Mouse (Mus musculus) macrophage (primary cell): ENCODE data around the gene Sell. TPM values are rescaled to one million over a fixed set of nuclear protein-coding genes. Genes with fewer than 3 reads are reported as not detected.
"Not testable (repeated sequence)": the region's sequence is repeated elsewhere in the genome, so short reads cannot be mapped to it uniquely, and the experiment has no call there.

Source experiments
- H3K27ac ChIP-seq: fragments of 350-480 bp; formaldehyde crosslinking; 2 replicates; pipeline ENCODE4 v1.9.0; 2021
- H3K36me3 ChIP-seq: fragments of 350-480 bp; formaldehyde crosslinking; 2 replicates; pipeline ENCODE4 v1.9.0; 2021; ENCODE audit errors: inconsistent target
- H3K4me3 ChIP-seq: fragments of 350-480 bp; formaldehyde crosslinking; 2 replicates; pipeline ENCODE4 v1.9.0; 2021; ENCODE audit errors: inconsistent target
- H3K79me2 ChIP-seq: fragments of 350-480 bp; formaldehyde crosslinking; 2 replicates; pipeline ENCODE4 v1.9.0; 2021; ENCODE audit errors: inconsistent target
- WGBS: methylation state at CpG from one replicate; pipeline ENCODE4 v1.1.7; 2026; ENCODE audit warnings: inconsistent platforms; ENCODE audit not compliant: missing documents; 5-methylcytosine and 5-hydroxymethylcytosine counted together
- polyA plus RNA-seq: library from polyadenylated mRNA; stranded (reverse); fragments of 250-400 nt; gene quantifications from 3 replicates; pipeline ENCODE4 v1.2.4, GENCODE M21; 2018; ENCODE audit warnings: inconsistent platforms
- total RNA-seq, 78 experiments: library from RNA; depleted of rRNA; stranded (reverse); fragments of 250-400 nt; gene quantifications; 1 replicate in 9 of 78; 2 replicates in 24 of 78; 3 replicates in 43 of 78; 4 replicates in 2 of 78; pipeline ENCODE4 v1.2.4; 2018; ENCODE audit warnings: inconsistent platforms in 56 of 78

Sell gene
- 10 to 100 TPM in 1 of 26 experiments, 1 to 10 TPM in 13, under 1 TPM in 7, not detected in 5; 0.12 to 11.1 (median 2.0) TPM for total RNA-seq (2018; cell fraction: chromatin; rRNA removed)
- total RNA-seq (2018; cell fraction: cytosol; rRNA removed) = 10 to 100 TPM in 13 of 26 experiments, 1 to 10 TPM in 9, under 1 TPM in 4; 0.84 to 52.5 (median 8.5) TPM
- 10 to 100 TPM in 13 of 26 experiments, 1 to 10 TPM in 7, under 1 TPM in 6; 0.49 to 62.7 (median 10.6) TPM for total RNA-seq (2018; cell fraction: nucleus; rRNA removed)
- 0.93 to 3.3 TPM (median 2.5 TPM) in 3 replicates for polyA plus RNA-seq

GRCm38 (mm10) chr1:164061925-164062324, at the start of gene Sell:
Sell (plus strand) TSS chr1:164061982.
- H3K4me3 ChIP-seq = no peak within 1 kb of the TSS
- WGBS = 22% methylated on average over 4 of the region's 4 CpGs
- H3K27ac ChIP-seq = no peak within 1 kb of the TSS
- H3K79me2 ChIP-seq = peaks cover 6% of the 10 kb centered on the region; the same call in 1 of the 2 replicates
- no peaks in the 10 kb centered on the region for H3K36me3 ChIP-seq

GRCm38 (mm10) chr1:164014616-164015015, 47.2 kb upstream of the Sell start:
- WGBS = 18% methylated on average over 1 of the region's 1 CpGs
- Histone ChIP-seq H3K36me3 (no peaks in the 10 kb centered on the region), H3K27ac (no peak overlapping the region), H3K4me3 (no peak overlapping the region), H3K79me2 (no peaks in the 10 kb centered on the region)

GRCm38 (mm10) chr1:164018221-164018896, 43.4 kb upstream of the Sell start:
- Histone ChIP-seq H3K36me3 (no peaks in the 10 kb centered on the region), H3K79me2 (no peaks in the 10 kb centered on the region), H3K27ac (no peak overlapping the region), H3K4me3 (no peak overlapping the region)
- WGBS = 91% methylated on average over 15 of the region's 16 CpGs

- WGBS = 92% methylated on average over 6 of the region's 6 CpGs
- Histone ChIP-seq H3K27ac (no peak overlapping the region), H3K79me2 (no peaks in the 10 kb centered on the region), H3K36me3 (no peaks in the 10 kb centered on the region), H3K4me3 (no peak overlapping the region)
These were observed 42.0 kb upstream of the Sell start for GRCm38 (mm10) chr1:164019789-164020188.

GRCm38 (mm10) chr1:164020746-164021145, 41.0 kb upstream of the Sell start:
- WGBS = 98% methylated on average over 3 of the region's 3 CpGs
- not testable (repeated sequence) for H3K36me3 ChIP-seq, H3K4me3 ChIP-seq, H3K79me2 ChIP-seq, H3K27ac ChIP-seq

- H3K79me2 ChIP-seq, H3K36me3 ChIP-seq, H3K27ac ChIP-seq, H3K4me3 ChIP-seq: not testable (repeated sequence)
- 79% methylated on average over 5 of the region's 5 CpGs for WGBS
These were observed 39.7 kb upstream of the Sell start for GRCm38 (mm10) chr1:164022106-164022505.

GRCm38 (mm10) chr1:164025685-164026084, 36.1 kb upstream of the Sell start:
- 98% methylated on average over 4 of the region's 4 CpGs for WGBS
- no peaks in the 10 kb centered on the region for H3K36me3 ChIP-seq

GRCm38 (mm10) chr1:164027416-164027815, 34.4 kb upstream of the Sell start:
- no peak overlapping the region for H3K4me3 ChIP-seq
- WGBS = 81% methylated on average over 5 of the region's 5 CpGs
- no peaks in the 10 kb centered on the region for H3K36me3 ChIP-seq
- no peaks in the 10 kb centered on the region for H3K79me2 ChIP-seq
- no peak overlapping the region for H3K27ac ChIP-seq

More at GRCm38 (mm10) chr1:164025685-164026084, 36.1 kb upstream of the Sell start:
- Histone ChIP-seq H3K27ac (no peak overlapping the region), H3K79me2 (no peaks in the 10 kb centered on the region), H3K4me3 (no peak overlapping the region)

GRCm38 (mm10) chr1:164040385-164041135, 21.2 kb upstream of the Sell start:
- Histone ChIP-seq H3K27ac (no peak overlapping the region), H3K79me2 (no peaks in the 10 kb centered on the region), H3K4me3 (no peak overlapping the region), H3K36me3 (no peaks in the 10 kb centered on the region)
- 91% methylated on average over 10 of the region's 10 CpGs for WGBS

GRCm38 (mm10) chr1:164043549-164043948, 18.2 kb upstream of the Sell start:
- no peak overlapping the region for H3K27ac ChIP-seq
- WGBS = 95% methylated on average over 3 of the region's 3 CpGs
- H3K36me3 ChIP-seq = no peaks in the 10 kb centered on the region
- no peaks in the 10 kb centered on the region for H3K79me2 ChIP-seq
- H3K4me3 ChIP-seq = no peak overlapping the region

GRCm38 (mm10) chr1:164047934-164048333, 13.8 kb upstream of the Sell start, which contains the start of gene Sele:
Sele (plus strand) TSS chr1:164048234.
- Histone ChIP-seq H3K4me3 (no peak within 1 kb of the TSS), H3K36me3 (no peaks in the 10 kb centered on the region), H3K27ac (no peak within 1 kb of the TSS), H3K79me2 (no peaks in the 10 kb centered on the region)
- 78% methylated on average over 5 of the region's 5 CpGs for WGBS

- Histone ChIP-seq H3K79me2 (no peaks in the 10 kb centered on the region), H3K36me3 (no peaks in the 10 kb centered on the region), H3K27ac (no peak overlapping the region), H3K4me3 (no peak overlapping the region)
- WGBS = 68% methylated on average over 9 of the region's 9 CpGs
These were observed 8.2 kb upstream of the Sell start for GRCm38 (mm10) chr1:164053561-164053960.

- Histone ChIP-seq H3K4me3 (no peak overlapping the region), H3K27ac (no peak overlapping the region), H3K79me2 (no peaks in the 10 kb centered on the region), H3K36me3 (no peaks in the 10 kb centered on the region)
- WGBS = 52% methylated on average over 2 of the region's 2 CpGs
These were observed 7.0 kb upstream of the Sell start for GRCm38 (mm10) chr1:164054800-164055199.

- WGBS = 20% methylated on average over 4 of the region's 4 CpGs
These were observed 1.7 kb upstream of the Sell start for GRCm38 (mm10) chr1:164060071-164060470.

GRCm38 (mm10) chr1:164061278-164061677, 504 bp upstream of the Sell start:
- Histone ChIP-seq H3K79me2 (peaks cover 6% of the 10 kb centered on the region; the same call in 1 of the 2 replicates), H3K4me3 (no peak overlapping the region), H3K36me3 (no peaks in the 10 kb centered on the region), H3K27ac (no peak overlapping the region)
- 5% methylated on average over 4 of the region's 4 CpGs for WGBS

More at GRCm38 (mm10) chr1:164060071-164060470, 1.7 kb upstream of the Sell start:
- H3K27ac ChIP-seq = no peak overlapping the region
- H3K4me3 ChIP-seq = no peak overlapping the region
- H3K36me3 ChIP-seq = no peaks in the 10 kb centered on the region
- peaks cover 6% of the 10 kb centered on the region; the same call in 1 of the 2 replicates for H3K79me2 ChIP-seq
